Mouse (Mus musculus) liver, postnatal 0 days (tissue): ENCODE measurements around the gene Cst3.

Experiments
- CTCF ChIP-seq: sonication (generic); IDR thresholded peaks from 2 replicates; pipeline ENCODE4 v1.5.1; 2016; ENCODE audit warnings: antibody characterized with exemption, low read depth
- EP300 ChIP-seq: IDR thresholded peaks from 2 replicates; pipeline ENCODE4 v1.6.1; 2016; ENCODE audit warnings: antibody characterized with exemption, low read depth, mild to moderate bottlenecking

DNA sequence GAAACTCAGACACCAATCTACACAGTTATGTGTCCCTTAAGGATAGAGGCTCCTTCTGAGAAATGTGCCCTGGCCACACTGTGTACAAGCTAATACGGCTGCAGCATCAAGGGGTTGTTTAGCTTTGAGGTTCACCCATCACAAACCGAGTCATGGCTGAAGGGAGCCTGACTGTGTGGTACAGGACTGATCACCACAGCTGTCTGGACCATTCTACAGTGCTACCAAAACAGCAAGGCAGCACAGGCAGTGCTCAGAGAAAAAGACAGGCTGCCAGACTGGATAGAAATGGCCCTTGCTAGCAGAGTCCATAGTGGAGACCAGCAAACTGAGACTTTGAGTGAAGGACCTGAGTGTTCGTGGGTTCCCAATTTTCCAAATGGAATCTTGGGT lies 1.3 kb downstream of the Cst3 start:
- TF ChIP-seq CTCF, result no peak
- TF ChIP-seq EP300, result no peak
